Mouse (Mus musculus): ENCODE measurements around the gene Car6. TPM values are rescaled to one million over a fixed set of nuclear protein-coding genes. Genes with fewer than 3 reads are reported as not detected.

The Car6 gene
- polyA plus RNA-seq, 1 experiment from 2014 or later = not detected

DNA sequence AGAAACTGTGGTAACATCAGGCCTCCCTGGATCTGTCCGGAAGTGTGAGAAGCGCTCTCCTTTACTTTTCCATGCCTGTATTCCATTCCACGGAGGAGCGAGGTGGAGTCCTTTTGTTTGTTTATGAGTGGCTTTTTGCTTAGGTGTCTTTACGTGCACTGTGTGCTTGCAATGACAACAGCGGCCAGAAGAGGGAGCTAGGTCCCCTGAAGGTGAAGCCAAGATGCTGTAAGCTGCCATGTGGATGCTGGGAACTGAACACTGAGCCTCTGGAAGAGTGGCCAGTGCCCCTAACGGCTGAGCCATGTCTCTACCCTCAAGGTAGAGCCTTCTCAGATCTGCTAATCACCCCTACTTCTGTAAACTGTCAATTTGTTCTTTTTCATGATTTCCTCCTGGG lies 19.8 kb downstream of the Car6 start:
- H3K9ac ChIP-seq (ENCODE audit: low read depth, low read length) = no peak overlapping the region
- no peak overlapping the region for H3K4me2 ChIP-seq (replicated peaks; ENCODE audit: low read depth)
- H3K4me3 ChIP-seq (ENCODE audit: low read depth, low read length) = no peak overlapping the region
- TF ChIP-seq CTCF (IDR thresholded peaks at IDR 0.05; ENCODE audit: low read depth) = peak; percentile 43
- 90% methylated on average over 7 of the region's 7 CpGs for WGBS
- ATAC-seq = no peak
- no peaks in the 10 kb centered on the region for H3K4me1 ChIP-seq (replicated peaks; ENCODE audit: control insufficient read depth, insufficient read depth, low read length)
- H3K36me3 ChIP-seq (ENCODE audit: control insufficient read depth, insufficient read depth) = no peaks in the 10 kb centered on the region
- H3K27ac ChIP-seq (ENCODE audit: low read depth, low read length) = no peak overlapping the region
- H3K27me3 ChIP-seq (replicated peaks; ENCODE audit: control insufficient read depth, insufficient read depth, low read length) = no peaks in the 10 kb centered on the region
- no peaks in the 10 kb centered on the region for H3K9me3 ChIP-seq (ENCODE audit: control insufficient read depth)

DNA sequence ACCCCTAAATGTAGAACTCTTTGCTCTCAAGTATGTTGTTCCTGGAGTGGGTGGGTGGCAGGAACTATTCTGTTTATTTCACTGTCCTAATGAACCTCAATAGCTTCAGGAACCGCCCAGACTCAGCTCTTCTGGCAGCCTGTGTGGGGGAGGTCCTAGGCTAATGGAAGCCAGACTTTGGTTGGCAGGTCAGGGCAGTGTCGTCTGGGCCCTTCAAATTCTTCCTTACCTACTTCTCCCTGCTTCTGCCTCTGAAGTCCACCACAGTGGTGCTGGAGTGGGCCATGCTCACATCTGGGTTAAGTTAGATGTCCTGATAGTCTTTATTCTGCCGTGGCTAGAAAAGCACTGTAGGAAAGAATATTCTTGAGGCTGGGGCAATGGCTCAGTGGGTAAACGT lies 23.0 kb downstream of the Car6 start:
- WGBS = 54% methylated on average over 4 of the region's 4 CpGs
- no peaks in the 10 kb centered on the region for H3K4me1 ChIP-seq (replicated peaks; ENCODE audit: control insufficient read depth, insufficient read depth, low read length)
- TF ChIP-seq CTCF (IDR thresholded peaks at IDR 0.05; ENCODE audit: low read depth) = no peak

DNA sequence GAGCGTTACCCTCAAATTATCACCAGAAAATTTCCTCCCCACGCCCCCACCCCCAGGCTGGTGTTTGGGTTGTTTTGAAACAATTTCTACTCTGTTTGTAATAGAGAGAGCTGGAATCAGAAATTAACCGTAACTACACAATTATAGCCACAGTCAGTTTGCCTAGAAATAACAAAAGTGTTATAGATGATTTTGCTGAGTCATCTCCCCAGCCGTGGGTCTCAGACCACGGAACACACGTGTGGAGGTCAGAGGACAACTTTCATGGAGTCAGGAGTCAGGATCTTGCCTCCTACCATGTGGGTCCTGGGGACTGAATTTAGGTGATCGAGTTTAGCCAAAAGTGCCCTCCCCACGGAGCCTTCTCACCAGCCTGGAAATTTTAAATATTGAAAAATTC lies 24.0 kb downstream of the Car6 start:
- H3K4me1 ChIP-seq (replicated peaks; ENCODE audit: control insufficient read depth, insufficient read depth, low read length) = no peaks in the 10 kb centered on the region
- ATAC-seq = no peak
- no peaks in the 10 kb centered on the region for H3K36me3 ChIP-seq (ENCODE audit: control insufficient read depth, insufficient read depth)
- no peak overlapping the region for H3K27ac ChIP-seq (ENCODE audit: low read depth, low read length)
- no peaks in the 10 kb centered on the region for H3K9me3 ChIP-seq (ENCODE audit: control insufficient read depth)
- H3K27me3 ChIP-seq (replicated peaks; ENCODE audit: control insufficient read depth, insufficient read depth, low read length) = no peaks in the 10 kb centered on the region
- no peak overlapping the region for H3K4me2 ChIP-seq (replicated peaks; ENCODE audit: low read depth)
- no peak for TF ChIP-seq CTCF (IDR thresholded peaks at IDR 0.05; ENCODE audit: low read depth)
- no peak overlapping the region for H3K4me3 ChIP-seq (ENCODE audit: low read depth, low read length)
- H3K9ac ChIP-seq (ENCODE audit: low read depth, low read length) = no peak overlapping the region
- 69% methylated on average over 8 of the region's 8 CpGs for WGBS

More for the DNA sequence above, 23.0 kb downstream of the Car6 start:
- Histone ChIP-seq H3K4me2 (replicated peaks; ENCODE audit: low read depth) (no peak overlapping the region), H3K36me3 (ENCODE audit: control insufficient read depth, insufficient read depth) (no peaks in the 10 kb centered on the region), H3K27ac (ENCODE audit: low read depth, low read length) (no peak overlapping the region), H3K27me3 (replicated peaks; ENCODE audit: control insufficient read depth, insufficient read depth, low read length) (no peaks in the 10 kb centered on the region), H3K9me3 (ENCODE audit: control insufficient read depth) (no peaks in the 10 kb centered on the region), H3K4me3 (ENCODE audit: low read depth, low read length) (no peak overlapping the region), H3K9ac (ENCODE audit: low read depth, low read length) (no peak overlapping the region)
- ATAC-seq = no peak

DNA sequence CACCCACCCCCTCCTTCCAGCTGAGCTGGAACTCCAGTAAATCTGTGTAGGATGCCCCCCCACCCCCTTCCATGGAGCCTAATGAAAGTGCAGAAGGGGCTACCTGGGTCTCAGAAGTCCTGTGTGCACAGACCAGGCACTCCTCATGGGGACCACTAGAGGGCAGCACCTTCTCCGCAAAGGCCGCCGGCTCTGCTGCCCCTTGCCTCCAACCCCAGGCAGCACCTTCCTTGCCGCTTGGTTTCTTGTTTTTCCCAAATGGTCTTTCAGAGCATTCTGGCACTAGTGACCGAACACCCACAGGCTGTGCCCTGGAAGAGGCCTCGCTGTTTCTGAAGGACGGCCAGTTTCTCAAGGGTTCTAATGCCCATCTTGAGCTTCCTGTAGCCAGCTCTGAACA lies 24.6 kb downstream of the Car6 start:
- 12% methylated on average over 7 of the region's 7 CpGs for WGBS
- Histone ChIP-seq H3K4me1 (replicated peaks; ENCODE audit: control insufficient read depth, insufficient read depth, low read length) (no peaks in the 10 kb centered on the region), H3K4me3 (ENCODE audit: low read depth, low read length) (no peak overlapping the region), H3K36me3 (ENCODE audit: control insufficient read depth, insufficient read depth) (no peaks in the 10 kb centered on the region), H3K27me3 (replicated peaks; ENCODE audit: control insufficient read depth, insufficient read depth, low read length) (no peaks in the 10 kb centered on the region), H3K4me2 (replicated peaks; ENCODE audit: low read depth) (peak overlapping the region; percentile 37), H3K27ac (ENCODE audit: low read depth, low read length) (no peak overlapping the region), H3K9me3 (ENCODE audit: control insufficient read depth) (no peaks in the 10 kb centered on the region), H3K9ac (ENCODE audit: low read depth, low read length) (no peak overlapping the region)
- ATAC-seq = 0 out of 2 replicates have a peak, but pooled peaks have one; percentile 54
- peak; percentile 89 for TF ChIP-seq CTCF (IDR thresholded peaks at IDR 0.05; ENCODE audit: low read depth)

DNA sequence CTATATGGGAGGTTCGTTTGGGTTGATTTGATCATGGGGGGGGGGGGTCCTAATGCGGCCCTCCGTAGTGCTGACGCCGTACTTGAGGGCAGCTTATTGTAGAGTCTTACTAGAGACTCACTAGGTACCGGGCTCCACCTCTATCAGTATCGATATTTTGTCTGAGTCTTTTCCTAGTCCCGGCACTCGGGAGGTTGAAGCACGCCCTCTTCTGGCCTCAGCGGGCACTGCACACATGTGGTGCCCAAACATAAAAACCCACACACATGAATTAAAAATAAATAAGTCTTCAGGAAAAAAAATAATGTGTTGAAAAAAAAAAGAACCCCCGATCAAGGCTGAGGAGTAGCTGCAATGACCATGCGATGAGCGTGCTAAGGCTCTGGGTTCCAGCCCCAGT lies 27.1 kb downstream of the Car6 start:
- no peaks in the 10 kb centered on the region for H3K9me3 ChIP-seq (ENCODE audit: control insufficient read depth)
- no peak overlapping the region for H3K4me2 ChIP-seq (replicated peaks; ENCODE audit: low read depth)
- H3K27ac ChIP-seq (ENCODE audit: low read depth, low read length) = no peak overlapping the region
- H3K27me3 ChIP-seq (replicated peaks; ENCODE audit: control insufficient read depth, insufficient read depth, low read length) = no peaks in the 10 kb centered on the region
- H3K4me1 ChIP-seq (replicated peaks; ENCODE audit: control insufficient read depth, insufficient read depth, low read length) = no peaks in the 10 kb centered on the region
- no peaks in the 10 kb centered on the region for H3K36me3 ChIP-seq (ENCODE audit: control insufficient read depth, insufficient read depth)
- no peak overlapping the region for H3K4me3 ChIP-seq (ENCODE audit: low read depth, low read length)
- ATAC-seq = no peak
- no peak overlapping the region for H3K9ac ChIP-seq (ENCODE audit: low read depth, low read length)
- 95% methylated on average over 14 of the region's 14 CpGs for WGBS
- peak; percentile 43 for TF ChIP-seq CTCF (IDR thresholded peaks at IDR 0.05; ENCODE audit: low read depth)

DNA sequence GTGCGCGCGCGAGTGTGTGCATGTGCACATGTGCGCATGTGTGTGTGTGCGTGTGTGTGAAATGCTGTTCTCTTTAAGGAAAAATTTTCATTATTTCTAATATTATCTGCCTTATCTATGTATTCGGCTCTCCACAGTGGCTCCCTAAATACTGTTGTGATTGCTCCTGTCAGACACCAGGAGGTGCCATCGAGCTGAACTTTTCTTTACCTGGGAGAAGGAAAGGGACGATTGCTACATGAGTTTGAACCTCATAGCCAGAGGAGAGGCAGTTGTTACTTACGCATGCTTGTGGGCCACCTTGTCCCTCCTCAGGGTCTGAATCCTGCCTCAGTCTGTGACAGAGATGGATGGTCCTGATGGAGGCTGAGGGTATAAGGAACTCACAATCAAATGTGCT lies 27.9 kb downstream of the Car6 start:
- H3K4me2 ChIP-seq (replicated peaks; ENCODE audit: low read depth) = no peak overlapping the region
- no peak for ATAC-seq
- no peaks in the 10 kb centered on the region for H3K9me3 ChIP-seq (ENCODE audit: control insufficient read depth)
- H3K4me1 ChIP-seq (replicated peaks; ENCODE audit: control insufficient read depth, insufficient read depth, low read length) = no peaks in the 10 kb centered on the region
- peak; percentile 73 for TF ChIP-seq CTCF (IDR thresholded peaks at IDR 0.05; ENCODE audit: low read depth)
- H3K9ac ChIP-seq (ENCODE audit: low read depth, low read length) = no peak overlapping the region
- no peak overlapping the region for H3K4me3 ChIP-seq (ENCODE audit: low read depth, low read length)
- H3K27me3 ChIP-seq (replicated peaks; ENCODE audit: control insufficient read depth, insufficient read depth, low read length) = no peaks in the 10 kb centered on the region
- WGBS = 57% methylated on average over 10 of the region's 10 CpGs
- no peaks in the 10 kb centered on the region for H3K36me3 ChIP-seq (ENCODE audit: control insufficient read depth, insufficient read depth)
- H3K27ac ChIP-seq (ENCODE audit: low read depth, low read length) = no peak overlapping the region

DNA sequence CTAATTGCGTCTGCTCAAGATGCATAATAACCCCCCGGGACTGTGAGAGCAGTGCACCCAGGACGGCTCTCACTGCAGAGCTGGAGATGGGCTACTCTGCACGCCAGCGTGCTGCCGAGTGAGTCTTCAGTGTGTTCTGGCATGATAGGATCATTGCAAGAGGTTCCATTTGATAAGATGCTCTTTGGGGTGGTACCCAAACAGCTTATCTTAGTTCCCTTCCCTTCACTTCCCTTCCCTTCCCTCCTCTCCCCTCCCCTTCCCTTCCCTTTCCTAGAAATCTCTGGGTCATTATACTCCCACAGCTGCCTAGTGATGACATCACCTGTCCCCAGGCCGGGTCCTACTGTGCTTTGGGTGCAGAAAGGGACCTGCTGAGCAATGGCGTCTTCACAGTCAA lies 29.0 kb downstream of the Car6 start:
- TF ChIP-seq CTCF (IDR thresholded peaks at IDR 0.05; ENCODE audit: low read depth) = no peak

More for the DNA sequence above, 29.0 kb downstream of the Car6 start:
- WGBS = 73% methylated on average over 8 of the region's 8 CpGs
- Histone ChIP-seq H3K36me3 (ENCODE audit: control insufficient read depth, insufficient read depth) (no peaks in the 10 kb centered on the region), H3K27ac (ENCODE audit: low read depth, low read length) (no peak overlapping the region), H3K9ac (ENCODE audit: low read depth, low read length) (no peak overlapping the region), H3K4me2 (replicated peaks; ENCODE audit: low read depth) (no peak overlapping the region), H3K27me3 (replicated peaks; ENCODE audit: control insufficient read depth, insufficient read depth, low read length) (no peaks in the 10 kb centered on the region), H3K4me3 (ENCODE audit: low read depth, low read length) (no peak overlapping the region), H3K4me1 (replicated peaks; ENCODE audit: control insufficient read depth, insufficient read depth, low read length) (no peaks in the 10 kb centered on the region), H3K9me3 (ENCODE audit: control insufficient read depth) (no peaks in the 10 kb centered on the region)
- ATAC-seq = no peak
